ENCODE assay signal across 35 mouse cellular contexts in genomic region chr14:23550467-23550866, GRCm38 (mm10).
"Had no signal": no experiment of that assay in that cellular context is flagged by ENCODE, and none has a peak within 500 bp of the region (broad histone marks: within the 10 kb centered on the region; RNA-seq: fewer than 3 reads in every experiment).

No protein-coding gene starts in this region.

- H3K4me1 ChIP-seq: heart, embryonic 12.5 days; heart, embryonic 13.5 days; heart, embryonic 15.5 days; hindbrain, embryonic 10.5 days; hindbrain, embryonic 12.5 days; hindbrain, embryonic 15.5 days; intestine, embryonic 15.5 days had no signal

- ATAC-seq: hindbrain, embryonic 16.5 days; hindbrain, postnatal 0 days; inflammation-experienced regulatory T-cells, adult 6 months; intestine, embryonic 15.5 days; intestine, embryonic 16.5 days; intestine, postnatal 0 days had no signal

- H3K4me3 ChIP-seq: heart, embryonic 12.5 days; heart, embryonic 13.5 days; heart, embryonic 15.5 days; hindbrain, embryonic 10.5 days; hindbrain, embryonic 12.5 days; hindbrain, embryonic 13.5 days; hindbrain, embryonic 15.5 days; intestine, embryonic 15.5 days; kidney, embryonic 15.5 days; layer of hippocampus, adult 2 months; left cerebral cortex, adult 2 months had no signal

- H3K4me2 ChIP-seq: heart, embryonic 11.5 days; heart, embryonic 12.5 days; heart, embryonic 13.5 days; heart, embryonic 15.5 days; hindbrain, embryonic 12.5 days; hindbrain, embryonic 13.5 days; hindbrain, embryonic 14.5 days; hindbrain, embryonic 15.5 days; intestine, embryonic 15.5 days; kidney, embryonic 15.5 days had no signal

- H3K9me3 ChIP-seq: heart, embryonic 12.5 days; heart, embryonic 13.5 days; heart, embryonic 15.5 days; hindbrain, embryonic 10.5 days; hindbrain, embryonic 12.5 days; hindbrain, embryonic 13.5 days; hindbrain, embryonic 15.5 days; intestine, embryonic 15.5 days; kidney, embryonic 15.5 days had no signal

- DNase-seq: heart, postnatal 10 days; heart, postnatal 14 days; heart, postnatal 36 days; heart, postnatal 4 days; kidney, adult 11 months; kidney, adult 18-20 months; kidney, adult 2 months; kidney, adult 8-10 months; kidney, adult 9 months; kidney, postnatal 10 days; kidney, postnatal 14 days; kidney, postnatal 25 days; kidney, postnatal 36 days; kidney, postnatal 4 days; layer of hippocampus, adult 9-11 months; layer of hippocampus, postnatal 36 days had no signal

- H3K27ac ChIP-seq: heart, embryonic 13.5 days; heart, embryonic 15.5 days; hindbrain, embryonic 10.5 days; hindbrain, embryonic 12.5 days; hindbrain, embryonic 13.5 days; hindbrain, embryonic 14.5 days; hindbrain, embryonic 15.5 days; hindbrain, postnatal 0 days; intestine, embryonic 15.5 days; kidney, embryonic 15.5 days; kidney, postnatal 0 days; layer of hippocampus, adult 2 months; left cerebral cortex, adult 2 months had no signal

- H3K9ac ChIP-seq: heart, embryonic 12.5 days; heart, embryonic 13.5 days; heart, embryonic 15.5 days; hindbrain, embryonic 12.5 days; hindbrain, embryonic 13.5 days; hindbrain, embryonic 14.5 days; hindbrain, embryonic 15.5 days; intestine, embryonic 15.5 days; kidney, embryonic 15.5 days had no signal

- H3K36me3 ChIP-seq: heart, embryonic 12.5 days; heart, embryonic 13.5 days; heart, embryonic 15.5 days; hindbrain, embryonic 10.5 days; hindbrain, embryonic 12.5 days; hindbrain, embryonic 13.5 days; hindbrain, embryonic 15.5 days; intestine, embryonic 15.5 days; kidney, embryonic 15.5 days had no signal

- H3K27me3 ChIP-seq: heart, embryonic 12.5 days; heart, embryonic 13.5 days; heart, embryonic 15.5 days; hindbrain, embryonic 12.5 days; hindbrain, embryonic 13.5 days; hindbrain, embryonic 15.5 days; intestine, embryonic 15.5 days; kidney, embryonic 15.5 days had no signal
